Mouse (Mus musculus) hindbrain, postnatal 0 days (tissue): ENCODE measurements around the gene Cd163l1. TPM values are rescaled to one million over a fixed set of nuclear protein-coding genes. Genes with fewer than 3 reads are reported as not detected.

ENCODE experiments used
- ATAC-seq: fragments of 200-750 bp; cut with Nextera tagmentation; 2 replicates; pipeline ENCODE4 v1.8.0; 2017; ENCODE audit warnings: mild to moderate bottlenecking, moderate TSS enrichment, moderate library complexity
- DNase-seq: peaks from one replicate; pipeline ENCODE4 v3.0.0-alpha.2; 2015; ENCODE audit warnings: low spot score
- H3K27ac ChIP-seq: fragments of 300-500 bp; sonication (generic); 2 replicates; pipeline ENCODE4 v1.5.1; 2014; ENCODE audit warnings: mild to moderate bottlenecking
- H3K27me3 ChIP-seq: fragments of 300-500 bp; sonication (generic); 2 replicates; pipeline ENCODE4 v1.6.1; 2014; ENCODE audit warnings: low read length, mixed read lengths; ENCODE audit not compliant: insufficient read depth
- H3K36me3 ChIP-seq: fragments of 300-500 bp; sonication (generic); 2 replicates; pipeline ENCODE4 v1.6.1; 2014; ENCODE audit warnings: low read length, mixed read lengths; ENCODE audit not compliant: insufficient read depth
- H3K4me1 ChIP-seq: fragments of 300-500 bp; sonication (generic); 2 replicates; pipeline ENCODE4 v1.6.1; 2014; ENCODE audit warnings: antibody characterized with exemption, low read length, mixed read lengths; ENCODE audit not compliant: insufficient read depth
- H3K4me2 ChIP-seq: fragments of 300-500 bp; sonication (generic); 2 replicates; pipeline ENCODE4 v1.6.1; 2014; ENCODE audit warnings: low read depth, mild to moderate bottlenecking, low read length, moderate library complexity, mixed read lengths
- H3K4me3 ChIP-seq: fragments of 300-500 bp; sonication (generic); 2 replicates; pipeline ENCODE4 v1.5.1; 2014; ENCODE audit warnings: low read length
- H3K9ac ChIP-seq: fragments of 300-500 bp; sonication (generic); replicated peaks from 2 replicates; pipeline ENCODE4 v1.6.1; 2014; ENCODE audit warnings: mild to moderate bottlenecking, low read length, moderate library complexity, mixed read lengths
- H3K9me3 ChIP-seq: fragments of 300-500 bp; sonication (generic); 2 replicates; pipeline ENCODE4 v1.6.1; 2016; ENCODE audit warnings: low read length, mixed read lengths
- CTCF ChIP-seq: IDR thresholded peaks from 2 replicates; pipeline ENCODE4 v1.5.1; 2016; ENCODE audit warnings: antibody characterized with exemption, control low read depth, low read depth
- WGBS: fragments of 180-500 bp; shearing (Covaris S2); extraction: QIAGEN DNeasy Blood & Tissue Kit; methylation state at CpG from one replicate; pipeline ENCODE4 v1.1.7; 2014; 5-methylcytosine and 5-hydroxymethylcytosine counted together
- polyA plus RNA-seq: library from polyadenylated mRNA; unstranded; fragments of >200 nt; fragmentation: Nextera tagmentation; extraction: Ambion mirVana; gene quantifications from 2 replicates; pipeline ENCODE4 v1.2.1, GENCODE M21; 2015
- total RNA-seq: library from RNA; depleted of rRNA; stranded (reverse); fragments of >200 nt; gene quantifications from 2 replicates; pipeline ENCODE4 v1.2.3, GENCODE M21; 2014

Gene Cd163l1
- total and polyA plus RNA-seq, 2 experiments from 2014 or later = not detected

DNA sequence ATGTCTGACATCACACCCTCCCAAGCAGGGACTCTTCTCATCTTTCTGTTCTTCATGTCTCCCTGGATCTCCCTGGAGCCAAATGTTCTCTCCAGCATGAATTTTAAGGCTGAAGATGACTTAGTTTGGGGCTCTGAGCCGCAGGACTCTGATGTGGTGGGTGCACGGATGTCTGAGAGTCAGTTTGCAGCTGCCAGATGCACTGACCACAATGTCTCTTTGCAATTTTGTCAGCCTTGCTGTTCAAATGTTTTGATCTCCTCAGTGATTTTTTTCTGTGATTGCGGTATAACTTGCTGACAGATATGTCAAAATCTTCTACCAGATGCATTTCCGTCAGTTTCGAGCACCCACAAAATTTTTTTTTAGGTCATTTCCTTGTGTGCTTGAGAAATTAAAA is 4.2 kb upstream of the Cd163l1 start:
- H3K9ac ChIP-seq = no peak overlapping the region
- DNase-seq = no peak
- no peak overlapping the region for H3K4me2 ChIP-seq
- no peaks in the 10 kb centered on the region for H3K27me3 ChIP-seq
- H3K4me1 ChIP-seq = no peaks in the 10 kb centered on the region
- H3K4me3 ChIP-seq = no peak overlapping the region
- H3K27ac ChIP-seq = no peak overlapping the region
- TF ChIP-seq CTCF = no peak
- H3K9me3 ChIP-seq = no peaks in the 10 kb centered on the region
- WGBS = 89% methylated on average over 5 of the region's 5 CpGs
- no peak for ATAC-seq
- H3K36me3 ChIP-seq = no peaks in the 10 kb centered on the region

DNA sequence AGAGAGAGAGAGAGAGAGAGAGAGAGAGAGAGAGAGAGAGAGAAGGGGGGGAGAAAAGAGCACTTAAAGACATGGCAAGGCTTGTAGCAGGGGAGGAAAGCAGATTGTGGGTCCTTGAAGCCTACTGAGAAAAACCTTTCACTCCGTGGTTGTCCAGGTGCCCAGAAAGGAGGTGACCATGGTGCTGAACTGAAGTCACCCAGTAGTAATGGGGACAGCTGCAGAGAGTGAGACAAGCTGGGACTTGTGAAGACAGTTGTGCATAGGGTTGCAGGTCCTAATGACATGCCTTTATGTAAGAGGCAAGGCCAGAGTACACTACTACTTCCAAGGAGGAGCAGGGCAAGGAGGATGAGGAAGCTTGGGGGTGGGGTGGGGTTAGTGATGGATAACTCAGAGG is 1.2 kb downstream of the Cd163l1 start:
- no peaks in the 10 kb centered on the region for H3K27me3 ChIP-seq
- H3K9ac ChIP-seq = no peak overlapping the region
- H3K27ac ChIP-seq = no peak overlapping the region
- H3K9me3 ChIP-seq = no peaks in the 10 kb centered on the region
- DNase-seq (no peak), ATAC-seq (no peak)
- TF ChIP-seq CTCF = no peak
- no peaks in the 10 kb centered on the region for H3K4me1 ChIP-seq
- H3K4me3 ChIP-seq = no peak overlapping the region
- no peak overlapping the region for H3K4me2 ChIP-seq
- WGBS = 14% methylated on average over 1 of the region's 1 CpGs
- no peaks in the 10 kb centered on the region for H3K36me3 ChIP-seq

DNA sequence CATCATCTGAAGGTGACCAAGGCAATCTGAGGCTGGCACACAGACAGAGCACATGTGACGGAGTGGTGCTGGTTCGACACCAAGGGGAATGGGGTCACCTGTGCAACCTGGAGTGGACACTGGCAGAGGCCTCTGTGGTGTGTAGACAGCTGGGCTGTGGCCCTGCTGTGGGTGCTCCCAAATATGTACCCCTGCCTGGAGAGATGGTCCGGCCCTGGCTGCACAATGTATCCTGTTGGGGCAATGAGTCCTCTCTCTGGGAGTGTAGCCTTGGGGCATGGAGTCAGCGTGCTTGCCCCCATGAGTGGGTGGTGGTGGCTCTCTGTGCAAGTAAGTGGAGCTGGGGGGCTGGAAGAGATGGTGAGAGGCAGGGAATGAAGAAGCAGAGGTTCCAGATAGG is 2.3 kb downstream of the Cd163l1 start:
- Histone ChIP-seq H3K27ac (no peak overlapping the region), H3K4me3 (no peak overlapping the region), H3K4me1 (no peaks in the 10 kb centered on the region), H3K9me3 (no peaks in the 10 kb centered on the region), H3K36me3 (no peaks in the 10 kb centered on the region), H3K4me2 (no peak overlapping the region), H3K9ac (no peak overlapping the region), H3K27me3 (no peaks in the 10 kb centered on the region)
- ATAC-seq (no peak), DNase-seq (no peak)
- TF ChIP-seq CTCF = no peak
- WGBS = 81% methylated on average over 4 of the region's 4 CpGs

DNA sequence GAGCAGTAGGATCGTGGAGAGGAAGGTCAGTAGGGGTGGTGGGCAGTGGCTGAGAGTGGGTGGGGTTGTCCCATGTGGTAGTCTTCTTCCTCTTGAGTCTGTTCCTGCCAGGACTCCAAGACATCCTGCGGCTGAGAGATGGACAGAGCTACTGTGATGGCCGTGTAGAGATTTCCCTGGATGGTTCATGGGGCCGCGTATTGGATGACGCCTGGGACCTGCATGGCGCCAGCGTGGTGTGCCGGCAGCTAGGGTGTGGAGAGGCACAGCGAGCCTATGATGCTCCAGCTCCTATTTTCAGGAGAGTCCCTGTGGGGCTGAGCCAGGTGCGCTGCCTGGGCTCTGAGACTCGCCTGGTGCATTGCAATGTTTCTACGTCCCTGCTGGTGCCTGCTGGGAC is 6.1 kb downstream of the Cd163l1 start:
- no peak overlapping the region for H3K27ac ChIP-seq
- no peak overlapping the region for H3K4me2 ChIP-seq
- no peak for TF ChIP-seq CTCF
- H3K36me3 ChIP-seq = no peaks in the 10 kb centered on the region
- no peaks in the 10 kb centered on the region for H3K27me3 ChIP-seq
- H3K9me3 ChIP-seq = no peaks in the 10 kb centered on the region
- no peak overlapping the region for H3K9ac ChIP-seq
- WGBS = 87% methylated on average over 13 of the region's 13 CpGs
- no peaks in the 10 kb centered on the region for H3K4me1 ChIP-seq
- no peak for ATAC-seq
- DNase-seq = no peak
- no peak overlapping the region for H3K4me3 ChIP-seq

DNA sequence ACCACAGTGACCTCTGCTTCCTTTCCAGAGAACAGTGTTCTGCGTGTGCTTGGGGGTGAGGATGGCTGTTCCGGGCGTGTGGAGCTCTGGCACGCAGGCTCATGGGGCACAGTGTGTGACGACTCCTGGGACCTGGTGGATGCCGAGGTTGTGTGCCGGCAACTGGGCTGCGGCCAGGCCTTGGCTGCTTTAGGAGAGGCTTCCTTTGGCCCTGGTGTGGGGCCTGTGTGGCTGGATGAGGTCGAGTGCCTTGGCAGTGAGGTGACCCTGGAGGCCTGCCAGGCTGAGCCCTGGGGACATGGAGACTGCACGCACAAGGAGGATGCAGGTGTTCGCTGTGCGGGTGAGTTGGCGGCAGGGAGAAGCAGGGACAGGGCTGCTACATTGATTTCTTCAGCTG is 10.4 kb downstream of the Cd163l1 start:
- H3K27me3 ChIP-seq = no peaks in the 10 kb centered on the region
- H3K36me3 ChIP-seq = no peaks in the 10 kb centered on the region
- H3K27ac ChIP-seq = no peak overlapping the region
- no peak overlapping the region for H3K4me3 ChIP-seq
- H3K4me1 ChIP-seq = no peaks in the 10 kb centered on the region
- no peaks in the 10 kb centered on the region for H3K9me3 ChIP-seq
- DNase-seq (no peak), ATAC-seq (no peak)
- WGBS = 70% methylated on average over 13 of the region's 13 CpGs
- no peak overlapping the region for H3K4me2 ChIP-seq
- no peak for TF ChIP-seq CTCF
- H3K9ac ChIP-seq = no peak overlapping the region

DNA sequence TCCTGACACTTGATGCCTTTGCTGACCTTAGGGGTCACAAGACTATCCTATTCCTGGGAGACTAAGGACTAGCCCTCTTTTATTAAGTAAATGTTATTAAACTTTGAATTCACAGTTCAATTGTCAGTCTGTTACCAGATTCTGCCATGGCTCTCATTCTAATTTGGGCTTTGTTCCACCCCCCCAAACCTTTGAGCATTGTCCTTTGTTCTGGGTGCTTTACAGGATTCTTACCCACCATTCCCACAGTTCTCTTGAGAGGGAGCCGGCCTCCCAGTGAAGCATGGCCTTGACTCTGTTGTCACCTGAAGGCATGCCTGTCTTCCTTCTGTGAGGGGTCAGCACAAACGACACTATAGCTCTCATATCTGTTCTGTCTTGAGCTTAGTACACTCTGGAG is 13.0 kb downstream of the Cd163l1 start:
- no peak for DNase-seq
- Histone ChIP-seq H3K4me1 (no peaks in the 10 kb centered on the region), H3K27ac (no peak overlapping the region), H3K27me3 (no peaks in the 10 kb centered on the region), H3K4me2 (no peak overlapping the region), H3K36me3 (no peaks in the 10 kb centered on the region), H3K9ac (no peak overlapping the region), H3K4me3 (no peak overlapping the region), H3K9me3 (no peaks in the 10 kb centered on the region)
- no peak for TF ChIP-seq CTCF
- 59% methylated on average over 2 of the region's 2 CpGs for WGBS
- ATAC-seq = no peak

DNA sequence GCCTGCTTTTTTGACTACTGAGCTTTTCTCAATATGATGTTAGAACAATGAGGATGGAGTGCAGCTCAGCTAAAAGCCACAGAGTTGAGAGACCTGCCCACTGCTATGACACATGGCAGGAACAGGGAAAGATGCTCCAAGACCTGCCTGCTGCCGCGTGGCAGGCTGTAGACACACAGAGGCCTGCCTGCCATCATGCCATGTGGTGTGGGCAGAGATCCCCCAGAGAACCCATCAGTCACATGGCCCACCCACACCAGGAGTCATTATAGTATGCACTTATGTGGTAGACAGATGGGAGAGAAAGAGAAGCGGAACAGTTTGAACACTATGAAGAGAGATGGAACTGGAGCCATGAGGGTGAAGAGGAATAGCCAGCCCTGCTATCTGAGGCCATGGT is 15.6 kb downstream of the Cd163l1 start:
- DNase-seq = no peak
- ATAC-seq = no peak
- 92% methylated on average over 3 of the region's 3 CpGs for WGBS
- Histone ChIP-seq H3K27ac (no peak overlapping the region), H3K36me3 (no peaks in the 10 kb centered on the region), H3K4me3 (no peak overlapping the region), H3K9me3 (no peaks in the 10 kb centered on the region), H3K9ac (no peak overlapping the region), H3K4me1 (no peaks in the 10 kb centered on the region), H3K27me3 (no peaks in the 10 kb centered on the region), H3K4me2 (no peak overlapping the region)
- TF ChIP-seq CTCF = no peak
